Mouse (Mus musculus): ENCODE measurements around the gene Nfia.

Gene Nfia

DNA sequence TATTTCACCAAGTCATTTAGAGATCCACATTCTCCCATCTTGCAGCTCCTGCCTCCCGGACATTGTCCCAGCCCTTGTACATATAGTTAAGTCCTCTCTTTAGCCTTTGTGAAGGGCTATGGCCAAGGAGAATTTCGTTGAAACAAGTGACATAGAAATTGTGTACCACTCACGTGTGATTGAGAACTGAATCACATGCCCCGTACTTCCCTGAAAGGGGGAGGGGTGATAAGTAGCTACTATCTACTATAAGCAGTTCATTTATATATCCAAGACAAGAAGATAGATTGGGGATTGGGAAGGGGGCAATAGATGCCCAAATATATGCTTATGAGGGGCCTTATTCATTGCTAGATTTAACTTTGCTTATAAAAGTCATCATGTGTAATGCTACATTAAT is 5.5 kb upstream of the Nfia start:
- no peak for DNase-seq

DNA sequence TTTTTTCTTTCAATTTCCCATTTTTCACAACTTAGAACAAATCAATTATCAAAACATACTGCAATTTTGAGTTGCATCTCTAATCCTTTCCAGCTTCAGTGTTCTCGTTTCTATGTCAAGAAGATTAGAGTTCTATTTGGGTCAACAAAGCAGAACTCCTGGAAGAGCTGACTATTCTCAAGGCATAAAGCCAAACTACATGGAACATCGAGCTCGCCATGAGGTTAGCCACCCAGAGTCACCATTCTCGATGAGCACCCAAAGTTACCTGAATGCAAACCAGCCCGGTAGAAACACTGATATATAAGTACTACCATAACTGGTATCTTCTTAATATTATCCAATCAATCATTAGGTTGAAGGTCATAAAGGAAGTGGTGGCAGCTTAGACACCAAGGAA is 5.0 kb upstream of the Nfia start:
- no peak for DNase-seq

DNA sequence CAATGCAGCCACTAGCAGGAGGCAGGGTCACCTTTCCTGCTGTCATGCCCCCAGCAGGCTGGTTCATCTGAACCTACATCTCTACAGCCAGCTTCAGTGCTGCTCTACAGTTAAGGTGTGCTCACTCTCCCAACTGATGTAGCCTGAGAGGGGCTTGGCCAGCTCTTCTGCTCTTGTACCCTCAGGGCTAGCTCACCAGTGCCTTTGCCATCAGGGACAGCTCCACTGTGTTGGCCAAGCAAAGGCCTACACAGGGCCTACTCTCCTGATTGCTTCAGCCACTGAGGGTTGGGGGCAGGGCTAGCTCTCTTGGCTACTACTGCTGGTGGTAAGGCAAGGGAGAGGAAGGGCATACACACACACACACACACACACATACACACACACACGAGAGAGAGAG is 2.7 kb upstream of the Nfia start:
- DNase-seq: no peak

DNA sequence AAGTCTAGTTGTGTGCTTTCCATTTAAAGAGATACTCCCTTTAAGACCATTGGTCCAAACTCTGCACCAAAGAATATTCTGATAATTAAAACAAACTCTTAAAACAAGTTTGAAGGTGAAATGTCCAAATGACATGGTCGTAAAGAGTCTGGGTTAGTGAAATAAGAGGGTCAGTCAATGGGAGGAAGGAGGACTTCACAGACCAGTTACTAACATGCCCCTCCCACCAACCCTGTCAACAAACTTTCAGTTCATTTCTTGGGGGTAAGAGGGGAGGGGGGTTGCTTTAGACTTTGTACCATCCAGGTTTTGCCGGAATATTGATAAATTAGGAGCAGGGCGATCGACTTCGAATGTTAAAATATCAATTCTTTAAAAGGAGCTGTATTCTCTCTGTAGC is 1.1 kb upstream of the Nfia start:
- DNase-seq: no peak

DNA sequence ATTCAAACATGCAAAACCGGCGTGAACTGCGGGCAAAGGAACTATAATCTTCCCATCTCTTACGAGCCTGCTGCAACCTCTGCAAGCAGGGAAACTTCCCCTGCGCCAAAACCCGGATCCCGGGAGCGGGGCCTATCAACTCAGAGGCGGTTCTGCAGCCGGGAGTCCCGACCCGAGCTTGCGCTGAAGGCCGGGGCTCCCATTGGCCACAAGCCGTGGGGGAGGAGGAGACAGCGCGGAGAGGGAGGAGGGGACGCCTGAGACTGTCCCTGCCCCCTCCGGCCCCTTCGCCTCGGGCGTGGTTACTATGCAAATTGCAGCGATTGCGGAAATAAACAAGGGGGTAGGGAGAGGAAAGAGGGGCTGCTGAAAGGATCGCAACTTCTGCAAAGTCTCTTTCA is 450 bp upstream of the Nfia start:
- DNase-seq: peak; percentile 99

DNA sequence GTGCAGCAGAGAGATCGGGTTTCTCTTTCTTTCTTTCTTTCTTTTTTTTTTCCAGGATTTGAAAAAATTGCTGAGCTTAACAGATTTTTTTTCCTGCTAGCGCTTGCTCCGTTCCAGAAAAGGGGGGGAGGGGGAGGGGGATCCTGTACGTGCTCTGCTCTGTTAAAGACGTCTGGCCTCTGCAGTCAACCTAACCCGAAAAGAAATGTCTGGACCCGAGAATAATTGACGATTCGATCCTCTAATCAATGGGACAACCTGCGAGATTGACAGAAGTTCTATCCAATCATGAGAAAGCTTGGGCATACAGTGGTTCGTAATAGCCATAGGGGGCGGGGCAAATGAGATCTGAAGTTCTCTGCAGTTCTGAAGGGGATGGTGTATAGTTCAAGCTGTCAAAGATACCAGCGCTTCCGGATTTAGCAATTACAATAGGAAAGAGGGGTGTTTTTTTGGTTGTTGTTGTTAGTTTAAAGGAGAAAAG is 618 bp downstream of the Nfia start:
- peak; percentile 97 for DNase-seq

DNA sequence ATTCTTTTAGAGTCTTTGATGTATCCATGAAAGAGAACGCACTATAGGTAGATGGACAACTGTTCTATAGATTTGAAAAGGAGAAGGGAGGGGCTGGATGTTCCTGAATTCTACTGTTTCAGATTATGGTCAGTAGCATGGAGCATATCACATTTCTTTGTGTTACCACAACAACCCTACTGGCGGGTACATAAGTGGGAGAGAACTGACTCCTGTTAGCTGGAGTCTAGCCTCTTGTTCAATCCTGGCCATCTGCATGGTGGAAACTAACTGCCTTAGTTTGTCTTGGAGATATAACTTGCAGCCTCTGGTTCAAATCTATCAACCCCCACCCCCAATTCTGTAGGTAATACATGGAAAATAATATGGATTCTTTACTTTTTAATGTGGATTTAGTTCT is 1.3 kb downstream of the Nfia start:
- no peak for DNase-seq

DNA sequence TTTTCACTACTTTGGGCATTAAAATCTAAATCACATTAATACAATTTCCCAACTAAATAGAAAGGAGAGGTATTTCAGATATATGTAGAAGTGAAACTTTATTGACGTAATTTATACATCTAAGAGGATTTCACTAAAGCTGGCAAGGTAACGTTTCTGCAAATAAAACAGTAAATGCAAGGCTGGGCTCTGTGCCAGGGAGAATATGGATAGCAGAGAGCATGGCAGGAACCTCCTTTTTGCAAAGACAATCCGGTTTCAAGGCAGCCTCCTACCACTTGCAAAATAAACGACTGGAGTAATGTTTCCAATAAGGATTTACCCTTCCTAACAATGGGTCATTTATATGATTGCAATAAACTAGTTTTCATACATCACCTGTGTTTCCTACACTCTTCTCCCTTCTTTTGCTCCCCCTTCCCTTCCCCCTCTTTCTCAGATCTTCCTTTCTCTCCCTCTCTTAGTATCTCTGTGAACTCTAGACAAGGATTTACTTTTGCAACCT is 2.0 kb downstream of the Nfia start:
- no peak for DNase-seq

DNA sequence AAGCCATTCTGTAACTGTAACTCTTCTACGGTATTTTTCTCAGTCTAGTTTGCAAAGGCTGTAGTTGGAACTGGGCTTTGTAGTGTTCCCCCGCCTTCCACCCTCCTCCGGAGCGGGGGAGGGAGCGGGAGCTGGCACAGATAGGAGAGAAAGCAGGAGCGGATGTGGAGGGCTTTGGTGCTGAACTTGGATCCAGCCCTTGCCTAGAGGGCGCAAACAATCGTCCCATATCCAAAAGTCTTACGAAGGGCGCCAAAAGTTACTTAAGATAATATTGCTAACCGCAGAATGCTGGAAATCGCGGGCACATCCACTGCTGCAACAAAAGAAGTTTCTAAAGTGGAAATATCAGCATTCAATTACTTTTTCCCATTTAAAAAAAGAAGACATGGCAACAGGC is 2.5 kb downstream of the Nfia start:
- DNase-seq: peak; percentile 83

DNA sequence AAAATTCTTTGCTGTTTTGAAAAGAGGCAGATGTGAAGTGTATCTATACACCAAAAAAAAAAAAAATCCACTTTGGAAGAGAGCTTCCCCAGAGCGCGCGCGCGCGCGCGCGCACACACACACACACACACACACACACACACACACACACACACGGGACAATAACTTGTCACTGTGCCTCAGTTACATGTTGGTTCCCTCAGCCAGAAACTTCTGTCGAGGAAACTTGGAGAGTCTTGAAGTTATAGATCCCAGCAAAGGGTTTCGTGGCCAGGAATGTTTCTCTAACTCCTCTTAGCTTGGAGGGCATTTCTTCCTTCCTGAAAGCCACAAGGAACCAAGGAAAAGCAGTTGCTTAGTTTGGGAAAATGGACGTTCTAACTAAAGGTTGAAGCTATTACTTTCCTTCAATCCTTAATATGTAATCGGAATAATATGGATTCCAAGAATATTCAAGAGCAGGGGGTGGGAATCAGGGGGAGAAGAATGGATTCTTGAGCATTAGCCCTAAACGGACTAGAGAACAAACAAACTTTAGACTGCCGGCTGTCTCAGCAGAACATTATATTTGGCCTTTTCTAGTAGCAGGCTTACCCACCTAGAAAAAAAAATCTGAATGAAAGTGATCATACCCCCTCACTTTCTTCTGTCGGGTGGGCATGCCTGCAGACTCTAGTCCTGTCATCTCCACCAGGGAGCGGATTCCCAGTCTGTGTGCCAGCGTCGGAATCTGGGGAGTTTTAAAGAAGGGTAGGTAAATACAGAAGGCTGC is 3.1 kb downstream of the Nfia start:
- DNase-seq: no peak

DNA sequence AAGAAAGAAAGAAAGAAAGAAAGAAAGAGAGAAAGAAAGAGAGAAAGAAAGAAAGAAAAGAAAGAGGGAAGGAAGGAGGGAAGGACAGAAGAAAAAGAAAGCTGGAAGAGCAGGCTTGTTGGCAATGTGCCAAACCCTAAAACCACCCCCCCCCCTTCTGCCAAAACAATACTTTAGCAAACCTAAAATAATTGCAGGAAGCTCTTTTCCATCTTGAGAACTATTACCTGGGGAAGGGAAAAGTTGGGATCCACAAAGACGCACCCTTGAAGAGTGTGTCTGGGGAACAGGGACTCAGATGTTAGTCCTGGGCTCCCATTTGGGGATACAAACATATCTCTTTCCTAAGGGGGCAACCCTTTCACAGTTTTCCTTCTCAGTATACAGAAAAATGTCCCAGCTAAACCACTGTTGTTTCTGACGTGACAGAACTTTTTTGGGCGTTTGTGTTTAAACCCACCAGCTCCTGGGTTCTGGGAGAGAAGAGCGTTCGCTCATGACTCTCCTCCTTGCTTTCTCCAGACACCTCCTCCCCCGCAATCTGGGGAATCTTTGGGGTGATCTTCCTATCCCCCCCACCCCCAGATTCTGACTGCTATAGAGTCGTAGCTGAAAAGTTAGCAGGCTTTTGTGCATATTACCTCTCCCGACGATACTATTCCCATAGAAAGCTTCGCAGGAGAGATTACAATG is 4.0 kb downstream of the Nfia start:
- no peak for DNase-seq

DNA sequence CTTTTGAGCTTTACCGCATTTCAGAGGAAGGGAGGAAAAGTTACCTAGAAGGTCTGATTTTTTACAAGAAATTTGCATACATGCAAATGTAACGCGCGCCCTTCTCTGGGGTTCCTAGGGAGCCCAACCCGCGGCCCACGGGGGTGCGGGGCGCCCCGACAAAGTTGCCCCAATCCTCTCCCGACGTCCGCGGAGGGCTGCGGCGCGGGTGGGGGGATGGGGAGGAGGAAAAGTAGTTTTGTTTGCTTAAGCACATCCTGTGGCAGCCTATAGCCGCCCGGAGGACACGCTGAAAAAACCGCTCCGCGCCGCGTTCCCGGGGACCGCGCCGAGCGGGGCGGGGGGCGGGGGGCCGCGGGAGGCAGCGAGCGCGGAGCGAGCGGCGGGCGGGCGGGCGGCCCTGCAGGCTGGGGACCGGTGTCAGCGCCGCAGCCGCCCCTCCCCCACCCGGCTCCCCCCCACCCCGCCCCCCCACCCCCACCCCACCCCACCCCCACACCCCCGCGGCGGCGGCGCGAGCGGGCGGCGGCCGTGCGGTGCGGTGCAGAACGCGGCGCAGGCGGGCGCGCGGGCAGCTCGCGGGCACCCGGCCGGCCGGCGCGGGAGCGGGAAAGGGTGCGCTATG is 4.7 kb downstream of the Nfia start:
- peak; percentile 46 for DNase-seq

DNA sequence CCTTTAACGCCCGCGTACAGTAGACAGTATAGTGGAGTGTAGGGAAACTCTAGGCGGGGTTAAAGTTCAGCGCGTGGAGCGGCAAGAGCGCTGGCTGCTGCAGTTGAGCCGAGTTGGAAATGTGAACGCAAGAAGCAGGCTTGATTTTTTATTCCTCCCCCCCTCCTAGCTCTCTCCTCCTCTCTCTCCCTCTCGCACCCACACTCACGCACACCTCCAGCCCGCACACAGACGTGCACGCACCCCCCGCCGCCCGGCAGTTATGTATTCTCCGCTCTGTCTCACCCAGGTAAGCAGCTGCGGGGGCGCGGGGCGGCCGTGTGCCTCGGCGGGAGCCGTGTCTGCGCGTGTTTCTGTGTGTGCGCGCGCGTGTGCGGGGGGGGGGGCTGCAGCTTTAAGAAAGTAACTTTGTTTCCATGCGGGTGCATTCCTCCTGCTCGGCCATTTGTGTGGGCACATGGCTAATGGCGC is 5.2 kb downstream of the Nfia start, which contains the start of gene E130114P18Rik:
E130114P18Rik (minus strand) TSS at position 373 of the 471 bp plus-strand sequence.
- peak; percentile 78 for DNase-seq

DNA sequence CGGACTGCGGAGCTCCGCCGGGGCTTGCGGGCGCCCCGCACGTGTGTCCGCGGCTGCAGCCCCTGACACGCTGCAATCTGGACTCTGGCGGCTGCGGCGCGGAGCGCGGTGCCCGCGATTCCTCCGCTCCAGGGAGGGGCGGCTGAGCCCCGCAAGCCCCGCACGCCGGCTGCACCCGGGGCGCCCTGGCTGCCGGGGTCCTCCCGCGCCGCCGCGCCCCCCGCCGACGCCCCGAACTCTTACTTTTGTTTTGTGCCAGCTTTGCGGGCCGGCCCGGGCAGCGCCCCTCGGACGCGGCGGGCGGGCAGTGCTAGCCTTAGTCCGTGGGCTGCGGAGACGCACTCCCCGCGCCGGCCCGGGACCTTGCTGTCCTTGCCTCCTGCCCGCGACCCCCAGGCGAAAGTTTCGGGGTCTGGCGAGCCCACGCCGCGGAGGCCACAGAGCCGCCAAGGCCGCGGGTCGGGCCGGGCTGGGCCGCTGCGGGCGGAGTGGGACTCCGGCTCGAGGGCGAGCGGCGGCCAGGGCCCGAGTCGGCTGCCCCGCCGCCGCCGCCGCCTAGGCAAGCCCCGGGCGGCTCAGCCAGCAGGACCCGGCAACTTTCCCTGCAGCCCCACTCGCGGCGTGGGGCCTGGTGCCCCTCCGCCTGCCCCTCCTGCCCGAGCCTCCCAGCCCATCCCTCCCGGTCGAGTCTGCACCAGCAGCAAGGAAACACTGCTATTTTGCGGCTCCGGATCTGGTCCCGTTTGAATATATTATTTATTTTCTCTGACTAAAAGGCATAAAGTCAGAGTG is 5.9 kb downstream of the Nfia start:
- DNase-seq: no peak

DNA sequence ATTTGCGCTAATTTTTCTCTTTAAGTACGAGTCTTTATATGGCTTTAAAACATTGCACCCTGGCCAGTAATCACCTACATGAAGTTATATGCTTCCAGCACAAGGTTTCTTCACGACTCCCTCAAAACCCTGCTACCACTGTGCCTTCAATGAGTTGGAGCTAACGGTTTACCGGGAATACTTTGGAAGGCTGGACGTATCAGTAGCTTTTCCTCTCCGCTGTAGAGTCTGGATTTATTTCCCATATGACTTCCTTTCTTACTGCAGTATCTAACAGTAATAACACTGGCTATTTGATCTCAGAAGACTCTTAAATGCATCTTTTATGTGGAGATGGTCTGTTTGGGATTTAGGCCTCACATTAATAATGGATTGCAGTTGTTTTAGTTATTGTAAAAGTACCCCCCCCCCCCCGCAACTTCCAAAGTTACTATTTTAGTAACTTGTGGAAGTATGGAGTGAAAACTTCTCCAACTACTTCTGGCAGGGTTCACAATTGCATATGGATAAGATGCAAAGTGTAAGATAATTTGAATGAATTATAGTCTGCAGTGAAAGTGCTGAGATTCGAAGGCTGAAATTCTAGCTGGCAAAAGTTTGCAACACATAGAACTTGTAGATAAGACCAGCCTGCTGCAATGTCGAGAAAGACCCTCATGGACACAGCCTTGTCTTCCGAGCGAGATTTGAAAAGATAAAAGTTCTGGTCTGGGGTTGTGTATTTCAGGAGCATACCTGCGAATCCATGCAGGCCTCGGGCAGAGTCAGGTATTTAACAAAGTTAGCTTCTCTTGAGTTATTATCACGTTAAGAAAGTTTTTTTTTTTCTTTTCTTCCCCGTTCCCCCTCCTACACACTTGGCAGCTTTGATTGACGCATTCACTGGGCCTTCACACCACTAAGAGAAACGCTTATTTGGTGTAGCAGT is 6.7 kb downstream of the Nfia start:
- DNase-seq: no peak

DNA sequence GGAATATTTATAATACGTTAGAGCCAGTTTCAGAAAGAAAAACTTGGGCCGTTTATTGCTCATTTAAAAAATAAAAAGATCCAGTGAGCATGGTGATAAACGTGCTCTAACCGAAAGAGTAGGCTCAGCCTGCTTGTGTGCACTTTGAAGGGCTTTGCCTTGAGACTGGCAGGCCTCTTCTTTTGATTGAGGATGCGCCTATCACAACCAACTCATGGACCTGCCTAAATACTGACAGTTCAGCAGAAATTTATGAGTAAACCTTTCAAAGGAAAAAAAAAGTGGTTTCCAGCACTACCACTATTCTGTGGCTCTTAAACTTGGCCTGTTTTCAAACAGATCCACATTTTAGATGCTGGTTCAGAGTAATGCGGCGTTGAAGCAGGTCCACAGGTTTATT is 7.5 kb downstream of the Nfia start:
- no peak for DNase-seq

DNA sequence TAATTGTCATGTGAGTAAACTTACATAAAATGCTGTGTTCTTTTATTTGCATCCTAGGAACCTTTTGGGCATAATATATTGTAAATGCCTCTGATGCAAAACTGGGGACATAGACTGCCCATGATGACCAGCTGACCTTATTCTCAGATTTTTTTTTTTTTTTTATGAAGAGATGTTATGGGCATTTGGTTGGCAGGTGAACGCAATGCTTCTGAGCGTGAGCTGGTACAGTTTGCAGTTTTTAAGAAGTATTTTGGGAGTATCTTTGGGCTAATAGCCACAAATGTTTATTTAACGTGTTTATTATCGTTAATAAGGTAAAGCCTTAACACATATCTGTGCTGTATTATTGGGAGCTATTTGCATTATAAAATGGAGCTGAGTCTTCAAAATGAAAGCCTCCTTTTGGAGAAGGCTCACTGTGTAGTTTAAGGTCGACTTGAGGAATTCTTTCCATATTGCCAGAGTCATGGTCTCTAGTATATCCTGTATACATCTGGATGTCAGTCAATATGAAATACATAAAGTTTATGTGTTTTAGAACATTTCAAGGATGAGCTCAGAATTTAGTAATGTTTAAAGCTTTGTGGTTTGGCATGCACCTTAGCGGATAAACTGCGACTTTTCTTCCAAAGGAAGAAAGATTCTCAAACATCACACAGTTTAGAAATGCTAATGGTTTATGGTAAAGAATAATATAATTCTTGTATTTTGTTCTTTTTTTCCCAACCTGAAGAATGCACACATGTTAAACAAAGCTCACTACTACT is 8.3 kb downstream of the Nfia start:
- DNase-seq: no peak

DNA sequence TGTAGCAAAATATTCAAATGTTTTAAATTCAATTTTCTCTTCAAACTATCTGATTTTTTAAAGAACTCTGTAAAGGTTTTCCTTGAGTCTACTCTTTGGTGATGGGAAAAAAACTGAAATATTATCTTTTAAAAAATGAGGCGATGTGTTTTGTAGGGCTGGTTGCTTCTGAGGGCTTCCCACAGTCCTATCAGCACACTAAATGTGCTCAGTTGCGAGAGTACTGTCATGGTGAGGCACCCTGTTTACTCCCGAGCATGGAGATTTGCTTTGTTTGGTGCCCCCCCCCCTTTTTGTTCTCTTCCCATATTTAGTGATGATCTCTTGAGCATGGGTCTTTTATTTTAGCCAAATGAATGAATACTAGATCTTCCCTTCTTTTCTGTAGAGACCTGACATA is 9.5 kb downstream of the Nfia start:
- DNase-seq: no peak

DNA sequence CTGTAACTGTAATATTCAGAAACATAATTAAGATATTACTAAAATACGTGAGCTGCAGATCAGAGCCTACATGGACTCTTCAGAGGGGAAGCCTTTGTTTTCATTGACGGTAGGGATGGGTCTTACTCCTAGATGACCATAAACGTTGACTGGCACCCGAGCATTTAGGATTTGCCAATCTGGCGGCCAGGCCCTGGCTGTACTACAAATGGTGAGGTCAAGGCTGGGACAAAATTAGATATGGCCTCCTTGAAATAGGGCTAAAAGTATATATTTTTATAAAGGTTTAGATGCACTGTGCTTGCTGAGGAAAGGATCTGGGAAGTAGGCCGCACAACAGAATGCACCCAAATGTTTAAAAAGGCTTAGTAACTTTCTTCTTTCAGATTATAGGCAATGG is 10.0 kb downstream of the Nfia start:
- DNase-seq: no peak

DNA sequence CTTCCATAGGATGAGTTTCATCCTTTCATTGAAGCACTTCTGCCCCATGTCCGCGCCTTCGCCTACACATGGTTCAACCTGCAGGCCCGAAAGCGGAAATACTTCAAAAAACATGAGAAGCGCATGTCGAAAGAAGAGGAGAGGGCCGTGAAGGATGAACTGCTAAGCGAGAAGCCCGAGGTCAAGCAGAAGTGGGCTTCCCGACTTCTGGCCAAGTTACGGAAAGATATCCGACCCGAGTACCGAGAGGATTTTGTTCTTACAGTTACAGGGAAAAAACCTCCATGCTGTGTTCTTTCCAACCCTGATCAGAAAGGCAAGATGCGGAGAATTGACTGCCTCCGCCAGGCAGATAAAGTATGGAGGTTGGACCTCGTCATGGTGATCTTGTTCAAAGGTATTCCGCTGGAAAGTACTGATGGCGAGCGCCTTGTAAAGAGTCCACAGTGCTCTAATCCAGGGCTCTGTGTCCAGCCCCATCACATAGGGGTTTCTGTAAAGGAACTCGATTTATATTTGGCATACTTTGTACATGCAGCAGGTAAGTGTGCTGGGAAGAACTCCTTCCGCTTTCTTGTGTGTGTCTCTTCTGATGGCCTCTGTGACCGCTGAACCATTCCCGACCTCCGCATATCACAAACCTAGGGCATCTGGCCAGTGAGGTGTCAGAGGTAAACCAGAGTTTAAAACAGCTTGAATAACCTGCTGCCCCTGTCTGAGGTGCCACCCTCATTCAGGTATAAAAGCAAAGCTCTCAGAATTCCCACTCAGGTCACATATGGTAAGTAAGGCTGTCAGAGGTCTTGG is 10.7 kb downstream of the Nfia start:
- DNase-seq: no peak
